Mouse (Mus musculus) urinary bladder, adult 18-20 months (tissue): ENCODE data around the gene B830017H08Rik.

ENCODE experiments used
- DNase-seq, 2 experiments: peaks; one replicate each; pipeline ENCODE4 v3.0.0; 2022; ENCODE audit warnings: low spot score in 2 of 2, mixed read lengths in 2 of 2

The B830017H08Rik gene

GRCm38 (mm10) chr16:17809711-17810110, 23.2 kb upstream of the B830017H08Rik start:
- DNase-seq: no peak

DNA sequence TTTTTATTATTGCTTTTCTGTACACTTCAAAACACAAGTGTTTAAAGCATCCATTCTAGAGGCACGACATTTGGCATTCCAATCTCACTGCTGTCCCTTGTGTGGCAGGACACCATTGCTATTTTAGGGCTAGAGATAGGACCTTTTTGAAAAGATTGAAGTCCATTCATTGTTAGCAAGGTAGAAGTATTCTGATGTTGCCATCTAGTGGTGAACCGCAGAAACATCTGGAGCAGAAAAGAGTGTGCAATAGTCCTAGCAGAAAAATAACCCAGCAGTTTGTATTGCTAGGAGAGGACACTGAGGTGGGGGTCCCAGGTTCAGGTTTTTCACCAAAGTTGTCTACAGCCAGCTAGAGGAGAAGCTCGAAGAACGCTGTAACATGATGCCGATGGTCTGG, 20.8 kb upstream of the B830017H08Rik start:
- no peak for DNase-seq

- no peak for DNase-seq
Observed at GRCm38 (mm10) chr16:17813173-17813572, 19.7 kb upstream of the B830017H08Rik start.

- DNase-seq: peak in 1 of 2 experiments; percentile 58
Observed at GRCm38 (mm10) chr16:17815411-17816402, 17.2 kb upstream of the B830017H08Rik start.

DNA sequence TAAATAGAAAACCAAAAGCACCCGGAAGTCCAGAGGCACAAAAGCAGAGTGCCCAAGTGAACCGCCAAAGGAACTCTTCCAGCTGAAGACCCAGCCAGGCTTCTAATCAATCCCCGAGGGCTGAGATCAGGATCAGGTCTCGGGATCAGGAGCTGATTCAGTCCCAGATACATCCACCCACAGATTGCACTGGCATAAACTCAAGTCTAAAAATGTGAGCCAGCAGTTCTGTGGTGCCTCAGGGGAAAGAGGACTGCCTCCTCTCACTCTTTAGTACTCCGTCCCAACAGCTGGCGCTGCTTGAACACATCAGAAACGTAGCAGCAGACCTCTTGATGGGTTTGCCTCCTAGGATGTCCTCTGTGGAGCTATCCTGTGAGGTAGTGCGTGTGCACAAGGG, 16.4 kb upstream of the B830017H08Rik start:
- no peak for DNase-seq

DNA sequence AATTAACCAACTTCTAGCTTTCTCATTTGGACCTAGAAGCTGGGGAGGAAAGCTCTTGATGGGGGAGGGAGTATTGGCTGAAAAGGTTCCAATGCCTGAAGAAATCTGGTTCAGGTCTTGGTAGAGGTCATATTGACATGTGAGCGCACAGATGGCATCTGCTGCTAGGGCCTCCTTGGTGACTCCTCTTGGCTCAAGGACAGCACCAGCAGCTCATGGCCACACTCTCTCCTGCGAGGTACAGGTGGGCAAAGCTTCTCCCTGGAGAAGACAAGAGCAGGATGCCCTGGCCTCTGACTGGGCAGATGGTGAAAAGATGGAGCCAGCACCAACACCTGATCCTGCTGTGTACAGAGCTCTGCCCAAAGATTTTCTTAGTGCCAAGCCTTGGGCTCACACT, 6.4 kb upstream of the B830017H08Rik start:
- no peak for DNase-seq

DNA sequence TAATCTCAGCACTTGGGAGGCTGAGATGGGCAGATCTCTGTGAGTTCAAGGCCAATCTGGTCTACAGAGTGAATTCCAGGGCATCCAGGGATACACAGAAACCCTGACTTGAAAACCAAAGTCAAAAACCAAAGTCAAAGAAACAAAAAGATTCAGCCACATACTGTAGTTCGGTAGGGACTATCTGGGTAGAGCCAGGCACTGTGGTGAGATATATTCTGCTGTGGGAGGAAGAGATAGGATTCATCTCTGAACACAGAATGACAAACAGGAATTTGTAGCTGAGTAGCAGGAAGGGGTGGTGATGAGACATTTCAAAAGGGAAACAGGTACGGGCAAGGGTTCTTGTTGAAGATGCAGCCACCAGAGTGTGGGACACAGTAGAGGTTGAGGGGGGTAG, 4.7 kb upstream of the B830017H08Rik start:
- no peak for DNase-seq

DNA sequence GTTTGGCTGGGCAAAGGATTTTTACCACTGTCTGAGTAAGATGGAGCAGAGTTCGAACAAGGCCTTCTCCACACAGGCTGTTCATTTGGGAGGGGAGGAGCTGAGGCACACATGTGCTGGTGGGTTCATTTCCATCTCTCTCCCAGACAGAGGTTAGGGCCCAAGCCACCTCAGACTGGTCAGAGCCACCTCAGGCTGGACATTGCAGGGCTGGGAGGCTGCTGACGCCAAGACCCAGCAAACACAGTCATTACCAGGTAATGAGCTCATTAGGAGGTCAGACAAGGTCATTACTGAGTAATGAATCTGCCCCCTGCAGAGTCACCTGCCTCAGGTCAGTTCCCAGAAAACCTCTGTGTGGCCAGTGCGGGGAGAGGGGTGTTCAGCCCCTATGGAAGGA, 4.1 kb upstream of the B830017H08Rik start:
- DNase-seq: no peak

DNA sequence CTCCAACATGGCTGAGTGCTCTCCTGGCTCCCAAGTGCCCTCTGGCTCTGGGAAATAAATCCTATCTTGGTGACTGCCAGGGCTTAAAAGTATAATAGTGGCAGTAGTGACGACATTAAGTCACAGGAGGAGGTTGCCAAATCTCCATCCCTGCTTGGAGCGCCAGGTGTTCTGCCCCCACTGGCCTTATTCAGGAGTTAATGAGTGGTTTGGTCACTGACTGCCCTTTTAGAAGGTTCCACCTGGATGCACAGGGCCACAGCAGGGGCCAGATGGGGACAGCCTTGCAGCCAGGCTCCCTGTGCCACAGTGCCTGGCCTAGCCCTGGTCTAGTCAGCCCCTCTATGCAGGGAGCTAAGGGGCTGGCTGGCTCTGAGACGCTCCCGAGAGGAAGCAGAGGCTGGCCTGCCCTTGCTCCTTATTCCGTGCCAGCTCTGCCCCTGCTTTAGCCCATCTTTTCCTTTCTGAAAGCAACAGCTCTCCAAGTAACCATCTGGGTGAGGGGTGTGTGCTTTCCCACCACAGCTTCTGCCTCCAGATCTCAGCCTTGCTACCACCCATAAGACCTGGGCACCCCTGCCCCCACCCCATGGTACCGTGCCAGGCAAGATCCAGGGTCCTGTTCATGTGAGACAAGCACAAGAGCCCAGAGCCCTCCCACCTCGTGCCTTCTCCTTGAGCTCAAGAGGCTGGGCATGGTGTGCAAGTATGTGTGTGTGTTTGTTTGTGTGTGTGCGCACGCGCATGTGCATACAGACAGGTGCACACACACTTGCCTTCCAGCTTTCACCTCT, 2.3 kb upstream of the B830017H08Rik start:
- DNase-seq: no peak

DNA sequence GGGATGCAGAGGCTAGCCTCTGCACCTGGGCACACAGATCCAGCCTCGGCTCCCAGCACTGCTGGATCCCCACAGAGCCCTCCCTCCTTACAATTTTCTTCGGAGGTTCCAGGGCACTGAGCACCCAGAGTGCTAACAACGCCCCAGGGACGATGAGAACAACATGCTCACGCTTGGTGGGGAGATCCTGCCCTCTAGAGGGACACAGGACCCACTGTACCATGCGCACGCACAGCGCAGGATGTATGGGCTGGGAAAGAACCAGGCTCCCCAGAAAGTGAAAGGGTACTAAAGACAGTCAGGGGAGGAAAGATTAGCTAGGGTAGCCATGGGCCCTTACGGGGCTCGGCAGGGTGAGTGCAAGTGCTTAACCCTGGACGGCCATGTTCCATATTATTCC, 1.1 kb upstream of the B830017H08Rik start:
- DNase-seq: no peak

GRCm38 (mm10) chr16:17833321-17833680, 380 bp downstream of the B830017H08Rik start:
- peak in 1 of 2 experiments; percentile 25 for DNase-seq

- DNase-seq: no peak
Observed at GRCm38 (mm10) chr16:17833681-17834399, 919 bp downstream of the B830017H08Rik start.

DNA sequence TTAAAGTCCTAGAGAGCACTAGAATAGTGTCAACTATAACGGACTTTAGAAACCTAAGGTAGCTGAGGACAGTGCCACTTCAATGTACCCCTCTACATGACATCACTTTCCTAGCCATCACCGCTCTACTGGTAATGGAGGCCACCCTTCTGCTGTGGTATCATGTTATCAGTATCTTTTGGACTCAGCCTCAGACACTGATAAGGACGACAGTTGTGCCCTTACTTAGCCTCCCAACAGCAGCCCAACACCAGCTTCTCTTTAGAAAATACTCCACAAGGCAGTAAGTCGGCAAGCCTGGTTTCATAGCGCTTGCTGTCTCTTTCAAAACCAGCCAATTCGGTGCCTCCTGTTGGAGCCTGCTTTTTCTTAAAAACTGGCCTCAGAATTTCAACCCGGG, 1.6 kb downstream of the B830017H08Rik start:
- no peak for DNase-seq

- no peak for DNase-seq
Observed at GRCm38 (mm10) chr16:17835481-17835880, 2.6 kb downstream of the B830017H08Rik start.

GRCm38 (mm10) chr16:17838051-17838450, 5.1 kb downstream of the B830017H08Rik start, which contains the start of gene Car15:
Car15 (minus strand) TSS chr16:17838364.
- DNase-seq: no peak

GRCm38 (mm10) chr16:17839976-17840375, 7.1 kb downstream of the B830017H08Rik start:
- DNase-seq: no peak

DNA sequence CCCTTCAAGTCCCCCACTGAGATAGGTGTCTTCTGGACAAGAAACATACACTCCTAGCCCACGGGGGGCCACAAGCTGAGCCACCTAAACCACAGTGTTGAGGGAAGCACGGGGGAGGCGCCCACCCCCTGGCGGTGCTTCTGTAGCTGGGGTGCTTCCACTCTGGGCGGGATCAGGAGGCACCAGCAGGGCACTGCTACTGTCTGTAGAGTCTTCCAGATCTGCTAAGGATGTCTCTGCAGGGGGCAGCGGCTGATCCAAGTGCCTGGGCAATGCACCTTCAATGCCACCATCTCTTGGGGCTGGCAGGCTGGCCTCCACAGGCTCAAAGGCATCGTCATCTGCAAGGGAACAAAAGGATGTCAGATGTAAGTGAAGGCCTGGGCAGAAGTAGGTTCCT, 9.5 kb downstream of the B830017H08Rik start:
- no peak for DNase-seq

DNA sequence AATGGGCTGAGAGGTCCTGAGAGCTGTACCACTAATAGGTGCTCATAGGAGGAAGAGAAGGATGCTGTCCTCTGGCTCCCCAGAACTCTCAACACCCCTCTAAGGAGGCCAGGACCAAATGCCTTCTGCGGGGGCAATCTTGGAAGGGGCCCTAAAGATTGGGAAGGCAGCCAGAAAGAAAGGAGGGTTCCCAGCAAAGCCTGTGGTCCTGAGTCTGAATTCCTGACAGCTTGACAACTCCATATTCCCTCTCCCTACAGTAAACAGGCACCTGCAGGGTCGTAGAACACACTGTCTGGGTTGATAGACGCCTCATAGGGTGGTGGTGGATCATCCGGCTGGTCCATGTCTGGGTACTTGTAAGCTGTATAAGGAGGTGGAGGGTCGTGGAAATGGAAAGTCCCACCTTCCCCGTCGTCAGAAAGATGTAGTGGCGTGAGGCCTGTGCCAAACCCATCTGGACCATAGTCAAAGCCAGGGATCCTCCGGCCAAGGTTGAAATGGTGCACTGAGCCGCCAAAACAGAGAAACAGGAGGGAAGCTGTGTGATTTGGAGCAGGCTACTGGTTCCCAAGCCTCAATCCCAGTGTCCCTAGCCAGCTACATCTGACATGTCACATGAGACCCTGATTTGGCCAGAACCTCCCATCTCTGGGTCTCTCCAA, 10.9 kb downstream of the B830017H08Rik start:
- no peak for DNase-seq

DNA sequence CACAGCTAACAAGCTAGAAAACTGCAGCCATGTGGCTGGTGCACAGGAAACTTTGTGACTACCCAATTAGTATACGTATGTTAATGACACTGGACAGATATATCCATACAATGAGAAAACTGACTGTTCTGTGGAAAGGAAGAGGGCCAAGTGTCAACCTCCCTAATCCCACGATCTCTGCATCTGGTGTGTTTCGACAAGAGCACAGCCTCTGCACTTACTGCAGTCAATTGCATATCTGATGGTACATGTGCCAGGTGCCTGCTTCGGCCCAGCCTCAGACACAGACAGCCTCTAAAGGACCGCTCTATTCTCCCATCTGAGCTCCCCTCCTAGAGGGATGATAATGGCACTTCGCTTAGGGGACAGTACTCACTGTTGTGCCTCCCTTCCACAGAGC, 15.5 kb downstream of the B830017H08Rik start:
- DNase-seq: no peak

- DNase-seq: no peak
Observed at GRCm38 (mm10) chr16:17848928-17849327, 16.0 kb downstream of the B830017H08Rik start.

DNA sequence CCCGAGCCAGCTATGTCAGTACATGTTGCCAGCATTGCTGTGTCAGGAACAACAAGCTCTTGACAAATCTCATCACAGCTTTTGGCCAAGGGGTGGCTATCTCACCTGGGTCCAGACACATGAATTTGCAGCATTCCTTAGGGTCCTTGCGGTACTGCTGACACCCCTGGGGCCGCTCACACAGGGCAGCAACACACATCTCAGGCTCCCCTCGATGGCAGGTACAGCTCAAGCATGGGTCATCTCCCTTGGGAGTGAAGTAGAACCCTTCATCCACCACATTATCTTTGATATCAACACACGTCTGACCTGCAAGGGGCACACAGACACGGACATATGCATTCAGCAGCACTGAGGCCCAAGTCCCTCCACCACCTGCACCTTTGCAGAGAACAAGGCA, 16.6 kb downstream of the B830017H08Rik start:
- no peak for DNase-seq
